Mouse (Mus musculus) ES-E14 (cell line): ENCODE results near the gene Tex19.1.

Experiments used
- CHD2 ChIP-seq: IDR thresholded peaks from 2 replicates; pipeline ENCODE4 v1.6.1; 2014; ENCODE audit warnings: mild to moderate bottlenecking, low read depth, low read length, inconsistent platforms
- HCFC1 ChIP-seq: IDR thresholded peaks from 2 replicates; pipeline ENCODE4 v1.6.1; 2012; ENCODE audit warnings: low read length, inconsistent platforms, borderline replicate concordance; ENCODE audit not compliant: insufficient read depth
- MAFK ChIP-seq: IDR thresholded peaks from 2 replicates; pipeline ENCODE4 v1.6.1; 2014; ENCODE audit warnings: mild to moderate bottlenecking, low read depth, low read length, inconsistent platforms; ENCODE audit not compliant: insufficient read depth
- ZC3H11A ChIP-seq: IDR thresholded peaks from 2 replicates; pipeline ENCODE4 v1.6.1; 2012; ENCODE audit warnings: low read depth, mild to moderate bottlenecking, inconsistent platforms, low read length, borderline replicate concordance
- ZNF384 ChIP-seq: IDR thresholded peaks from 2 replicates; pipeline ENCODE4 v1.6.1; 2012; ENCODE audit warnings: low read depth, low read length, inconsistent platforms

DNA sequence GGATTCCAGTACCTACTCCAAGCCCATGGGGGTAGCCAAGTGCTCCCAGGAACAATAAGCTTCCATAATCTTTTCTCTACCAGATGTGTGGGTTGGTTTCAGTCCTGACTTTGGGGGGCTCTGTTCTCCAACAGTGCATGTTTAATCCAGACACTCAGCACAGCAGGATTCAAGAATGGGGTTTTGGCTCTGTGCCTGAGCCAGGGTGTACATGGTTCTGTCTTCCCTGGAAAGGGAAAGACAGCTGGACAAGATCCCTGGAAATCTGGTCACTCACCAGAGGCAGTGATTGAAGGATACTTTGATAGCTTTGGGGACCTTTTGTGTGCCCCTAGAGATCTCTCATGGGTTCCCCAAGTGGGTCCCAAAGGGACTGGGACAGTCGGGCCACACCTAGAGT lies 34.3 kb upstream of the Tex19.1 start:
- TF ChIP-seq HCFC1: no peak
- TF ChIP-seq CHD2: no peak
- TF ChIP-seq ZC3H11A: no peak
- TF ChIP-seq MAFK: no peak
- TF ChIP-seq ZNF384: no peak
